Mouse (Mus musculus) right cerebral cortex, postnatal 14 days (tissue): Measurements from ENCODE around the gene Slc17a6.
"Not testable (repeated sequence)": the region's sequence is repeated elsewhere in the genome, so short reads cannot be mapped to it uniquely, and the experiment has no call there.

Experiments used
- DNase-seq: peaks from one replicate; pipeline ENCODE4 v3.0.0; 2022

Gene Slc17a6

GRCm38 (mm10) chr7:51693539-51694217 lies 71.9 kb downstream of the Slc17a6 start:
- no peak for DNase-seq

- no peak for DNase-seq
Observed at GRCm38 (mm10) chr7:51694452-51694851, 72.6 kb downstream of the Slc17a6 start.

- DNase-seq: no peak
Observed at GRCm38 (mm10) chr7:51709508-51709907, 87.7 kb downstream of the Slc17a6 start.

- DNase-seq: not testable (repeated sequence)
Observed at GRCm38 (mm10) chr7:51710346-51710745, 88.5 kb downstream of the Slc17a6 start.

- no peak for DNase-seq
Observed at GRCm38 (mm10) chr7:51715771-51716170, 94.0 kb downstream of the Slc17a6 start.
